Mouse (Mus musculus) mesoderm, embryonic 11.5 days (tissue): ENCODE results near the gene Baz1b.
"Not testable (repeated sequence)": the region's sequence is repeated elsewhere in the genome, so short reads cannot be mapped to it uniquely, and the experiment has no call there.

Experiments
- DNase-seq: peaks from one replicate; pipeline ENCODE4 v3.0.0-alpha.2; 2012; ENCODE audit warnings: low read depth, low spot score

Baz1b gene

DNA sequence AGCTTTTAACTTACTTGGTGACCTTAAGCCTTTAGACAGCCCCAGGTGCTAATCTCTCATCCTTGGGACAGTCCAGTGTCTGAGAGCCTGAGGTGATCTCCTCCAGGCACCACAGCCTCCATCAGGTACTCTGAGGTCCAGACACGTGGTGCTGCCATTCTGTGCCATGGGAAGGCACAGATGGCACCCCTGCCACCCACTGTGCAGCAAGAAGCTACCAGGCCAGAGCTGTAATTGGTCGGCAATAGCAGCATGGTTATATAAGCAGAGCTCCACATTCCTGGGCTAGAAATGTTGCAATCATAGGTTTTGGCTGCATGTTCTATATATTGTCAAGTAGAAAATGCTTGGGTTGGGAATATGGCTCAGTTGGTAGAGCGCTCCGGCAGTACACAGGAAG, 8.1 kb upstream of the Baz1b start:
- DNase-seq: no peak

GRCm38 (mm10) chr5:135179616-135180015, 7.4 kb upstream of the Baz1b start:
- DNase-seq: no peak

- DNase-seq: no peak
Measured at GRCm38 (mm10) chr5:135180796-135181195, 6.3 kb upstream of the Baz1b start.

DNA sequence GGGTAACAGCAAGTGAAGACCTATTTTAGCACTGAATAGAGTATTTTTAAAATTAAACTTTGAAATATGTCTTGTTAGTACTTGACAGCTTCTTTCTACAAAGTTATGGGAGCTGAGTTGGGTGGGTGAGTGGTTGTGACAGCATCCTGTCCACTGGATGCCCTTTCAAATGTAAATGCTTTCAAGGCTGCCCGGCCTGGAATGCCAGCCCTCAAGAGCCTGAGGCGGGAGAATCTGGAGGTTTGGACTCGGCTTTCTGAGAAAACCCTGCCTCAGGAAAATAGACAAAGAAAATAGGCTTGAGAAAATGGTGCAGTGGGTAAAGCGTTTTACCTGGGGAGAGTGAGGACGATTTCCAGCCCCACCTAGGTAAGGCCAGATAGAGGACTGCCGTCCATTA, 5.3 kb upstream of the Baz1b start:
- DNase-seq: no peak

DNA sequence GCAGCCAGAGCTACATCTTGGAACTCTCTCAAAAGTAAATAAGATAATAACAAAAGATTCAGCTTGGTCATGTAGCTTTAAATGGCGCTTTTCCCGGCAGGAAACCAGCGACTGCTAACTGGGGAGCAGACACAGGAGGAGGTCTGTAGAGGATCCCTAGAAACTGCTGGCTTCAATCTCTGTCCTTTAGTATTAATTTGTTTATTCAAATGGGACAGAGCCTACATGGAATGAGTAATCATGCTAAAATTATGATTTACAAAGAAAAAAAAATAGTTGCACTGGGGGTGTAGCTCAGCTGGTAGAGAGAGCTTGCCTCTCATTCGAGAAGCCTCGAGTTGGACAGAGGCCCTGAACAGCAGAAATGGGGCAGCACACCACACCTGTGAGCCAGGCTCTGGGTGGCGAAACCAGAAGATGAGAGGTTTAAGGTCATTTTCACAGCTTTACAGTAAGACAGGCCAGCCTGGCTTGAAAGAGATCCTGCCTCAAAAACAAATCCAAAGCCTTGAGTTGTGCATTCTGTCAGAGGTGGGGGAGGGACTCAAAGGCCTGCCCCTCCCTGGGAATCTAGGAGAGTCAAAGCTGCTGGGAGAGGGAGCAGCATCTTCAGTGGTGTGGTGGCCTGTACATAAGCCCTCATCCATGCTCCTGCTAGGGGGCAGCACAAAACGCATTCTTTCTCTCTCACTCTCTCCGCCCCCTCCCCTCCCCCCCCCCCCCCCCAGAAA, 3.8 kb upstream of the Baz1b start:
- no peak for DNase-seq

DNA sequence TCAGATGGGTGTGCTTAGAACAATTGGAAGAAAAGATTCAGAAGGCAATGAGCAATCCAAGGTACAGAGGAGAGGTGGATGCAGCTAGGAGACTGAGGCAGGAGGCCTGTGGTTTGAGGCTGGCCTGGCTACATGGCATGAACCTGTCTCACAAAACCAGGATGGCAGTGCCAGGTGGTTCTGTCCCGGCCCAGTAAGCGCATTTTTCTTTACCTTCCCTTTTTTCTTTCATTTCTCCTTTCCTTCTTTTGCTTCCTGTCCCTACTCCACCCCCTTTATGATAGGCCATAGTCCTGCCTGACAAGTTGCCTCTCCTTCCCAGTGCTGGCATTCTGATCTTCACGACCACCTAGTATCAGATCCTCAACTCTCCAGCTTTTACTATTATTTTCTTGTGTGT, 2.0 kb upstream of the Baz1b start:
- DNase-seq: no peak

GRCm38 (mm10) chr5:135185596-135185995, 1.5 kb upstream of the Baz1b start:
- DNase-seq: no peak

DNA sequence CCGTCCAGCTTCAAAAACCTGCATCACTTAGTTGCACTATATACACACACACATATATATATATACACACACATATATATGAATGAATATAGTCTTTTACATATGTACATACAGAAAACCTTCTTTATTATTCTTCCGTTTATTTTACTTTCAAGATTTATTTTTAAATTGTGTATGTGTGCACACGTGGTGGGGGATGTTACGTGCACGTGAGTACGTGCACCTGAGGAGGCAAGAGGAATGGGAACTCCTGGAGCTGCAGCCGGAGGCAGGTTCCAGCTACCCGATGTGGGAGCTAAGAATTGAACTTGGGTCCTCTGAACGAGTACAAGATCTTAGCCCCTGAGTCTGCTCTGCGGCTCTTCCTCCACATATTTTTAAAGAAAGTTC, 838 bp upstream of the Baz1b start:
- no peak for DNase-seq

DNA sequence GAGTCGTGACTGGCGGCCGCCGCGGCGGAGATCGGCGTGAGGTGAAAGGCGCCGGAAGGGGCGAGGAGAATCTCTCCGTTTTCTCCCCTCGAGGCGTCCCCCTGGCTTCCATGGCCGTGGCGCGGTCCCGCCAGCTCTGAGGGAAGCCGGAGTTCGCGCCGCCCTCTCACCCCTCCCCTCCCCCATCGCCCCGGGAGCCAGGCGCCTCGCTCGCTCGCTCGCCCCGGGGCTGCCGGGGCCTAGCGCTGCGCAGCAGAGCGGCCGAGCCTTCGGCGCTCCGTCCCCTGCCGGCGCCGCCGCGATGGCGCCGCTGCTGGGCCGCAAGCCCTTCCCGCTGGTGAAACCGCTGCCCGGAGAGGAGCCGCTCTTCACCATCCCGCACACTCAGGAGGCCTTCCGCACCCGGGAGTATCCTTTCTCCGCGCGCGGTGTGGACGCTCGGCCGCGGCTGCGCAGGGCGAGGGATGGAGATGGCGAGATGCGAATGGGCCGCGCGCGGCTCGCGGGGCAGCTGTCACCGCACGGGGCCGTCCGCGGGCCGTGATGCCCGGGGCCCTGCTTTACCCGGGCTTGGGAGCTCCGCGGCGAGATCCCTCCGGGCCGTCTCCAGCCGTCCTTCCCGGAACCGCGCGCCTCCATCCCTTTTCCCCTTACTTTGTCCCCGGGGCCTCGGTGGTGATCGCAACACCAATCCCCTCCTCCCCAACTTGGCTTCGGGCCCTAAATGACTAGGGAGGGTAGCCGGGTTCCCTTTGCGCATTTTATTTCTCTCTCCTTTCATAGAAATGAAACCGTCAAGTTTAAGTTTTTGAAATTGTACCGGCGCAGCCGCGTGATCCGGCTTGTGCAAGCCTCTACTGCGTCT, 517 bp downstream of the Baz1b start:
- DNase-seq: peak; percentile 38

DNA sequence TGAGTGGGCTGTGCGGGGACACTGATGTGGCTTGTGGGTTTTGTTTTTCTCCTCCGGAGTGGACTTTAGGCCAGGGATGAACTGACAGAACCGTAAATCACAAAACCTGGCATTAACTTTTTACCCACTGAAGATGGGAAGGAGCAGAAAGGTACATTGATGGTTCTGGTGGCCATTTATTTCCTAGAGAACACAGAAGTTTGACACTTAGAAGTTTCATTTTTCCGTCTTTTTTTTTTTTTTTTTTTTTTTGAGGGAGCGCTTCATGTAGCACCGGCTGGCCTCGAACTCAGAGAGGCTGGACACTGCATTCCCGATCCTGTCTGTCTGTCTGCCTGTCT, 1.1 kb downstream of the Baz1b start:
- DNase-seq: no peak

DNA sequence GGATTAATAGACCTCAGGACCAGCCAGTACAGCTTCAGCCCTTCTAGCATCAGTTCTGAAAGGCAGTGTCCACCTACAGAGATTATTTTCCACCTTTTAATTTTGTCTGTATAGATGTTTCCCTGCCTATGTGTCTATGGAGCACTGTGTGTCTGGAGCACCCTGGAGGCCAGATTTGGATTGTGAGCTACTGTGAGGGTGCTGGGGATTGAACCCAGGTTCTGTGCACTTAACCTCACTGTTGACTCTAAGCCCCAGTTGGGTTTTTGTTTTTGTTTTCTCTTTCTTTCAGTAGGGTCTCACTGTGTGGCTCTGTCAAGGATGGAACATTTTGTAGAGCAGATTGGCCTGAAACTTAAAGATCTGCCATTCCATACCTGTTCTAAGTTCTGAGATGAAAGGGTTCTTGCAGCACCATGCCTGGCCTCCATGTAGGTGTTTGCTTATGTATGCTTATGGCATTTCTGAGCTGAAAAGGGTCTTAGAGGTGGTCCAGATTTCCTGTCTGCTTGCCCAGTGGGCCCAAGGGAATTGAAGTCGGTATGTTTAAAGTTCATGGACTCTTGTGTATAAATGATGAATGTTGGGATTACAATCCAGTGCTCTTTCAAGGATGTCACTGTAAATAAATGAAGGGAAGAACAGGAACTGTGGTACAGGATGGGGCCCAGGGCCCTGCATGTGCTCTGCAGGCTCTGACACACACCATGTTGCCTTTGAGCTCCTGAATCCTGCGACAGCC, 2.4 kb downstream of the Baz1b start:
- DNase-seq: no peak

- DNase-seq: peak; percentile 81
Measured at GRCm38 (mm10) chr5:135191620-135192019, 4.6 kb downstream of the Baz1b start.

- DNase-seq: no peak
Measured at GRCm38 (mm10) chr5:135192431-135192830, 5.4 kb downstream of the Baz1b start.

- DNase-seq: no peak
Measured at GRCm38 (mm10) chr5:135196367-135196766, 9.3 kb downstream of the Baz1b start.

- DNase-seq: no peak
Measured at GRCm38 (mm10) chr5:135202763-135203162, 15.7 kb downstream of the Baz1b start.

GRCm38 (mm10) chr5:135208197-135208596, 21.1 kb downstream of the Baz1b start:
- peak; percentile 10 for DNase-seq

- DNase-seq: no peak
Measured at GRCm38 (mm10) chr5:135216871-135217270, 29.8 kb downstream of the Baz1b start.

DNA sequence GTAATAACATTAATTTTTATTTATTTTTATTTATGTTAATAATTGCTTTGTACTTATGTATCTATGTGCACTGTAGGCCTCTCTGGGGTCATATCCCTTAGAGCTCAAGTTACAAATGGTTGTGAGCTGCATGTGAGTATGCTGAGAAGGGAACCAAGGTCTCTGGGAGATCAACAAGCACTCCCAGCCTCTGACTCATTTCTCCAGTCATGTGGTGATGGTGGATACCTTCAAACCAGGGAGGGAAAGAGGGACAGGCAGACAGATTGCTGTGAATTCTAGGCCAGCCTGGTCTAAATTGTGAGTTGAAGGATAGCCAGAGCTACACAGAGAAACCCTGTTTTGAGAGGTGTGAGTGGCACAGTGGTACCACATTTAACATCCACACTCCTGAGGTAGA, 33.9 kb downstream of the Baz1b start:
- DNase-seq: no peak

GRCm38 (mm10) chr5:135222066-135222465, 35.0 kb downstream of the Baz1b start:
- no peak for DNase-seq

DNA sequence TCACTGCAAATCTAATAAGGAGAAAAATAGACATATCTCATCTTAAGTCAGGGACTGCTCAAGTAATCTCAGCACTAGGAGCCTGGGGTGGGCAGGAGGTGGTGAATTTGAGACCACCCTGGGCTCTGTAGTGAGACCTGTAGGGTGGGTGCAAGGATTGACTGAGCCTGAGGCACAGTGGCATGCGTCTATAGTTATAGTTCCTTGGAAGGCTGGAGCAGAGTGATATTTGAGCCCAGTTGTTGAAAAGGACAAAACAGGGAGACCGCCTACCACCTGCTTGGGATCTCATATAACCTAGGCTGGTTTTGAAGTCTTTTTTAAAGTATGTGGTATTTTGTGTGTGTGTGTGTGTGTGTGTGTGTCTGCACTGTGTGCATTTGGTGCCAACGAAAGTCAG, 37.1 kb downstream of the Baz1b start:
- no peak for DNase-seq

DNA sequence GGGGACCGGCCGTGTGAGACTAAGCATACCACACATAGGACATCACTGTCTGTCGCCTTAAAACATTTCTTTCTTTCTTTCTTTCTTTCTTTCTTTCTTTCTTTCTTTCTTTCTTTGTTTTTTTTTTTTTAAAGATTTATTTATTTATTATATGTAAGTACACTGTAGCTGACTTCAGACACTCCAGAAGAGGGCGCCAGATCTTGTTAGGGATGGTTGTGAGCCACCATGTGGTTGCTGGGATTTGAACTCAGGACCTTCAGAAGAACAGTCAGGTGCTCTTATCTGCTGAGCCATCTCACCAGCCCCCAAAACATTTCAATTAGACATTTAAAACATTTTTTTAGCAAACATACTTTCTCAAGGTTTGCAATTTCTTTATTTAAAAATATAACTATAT, 38.8 kb downstream of the Baz1b start:
- DNase-seq: not testable (repeated sequence)

- DNase-seq: no peak
Measured at GRCm38 (mm10) chr5:135230186-135230585, 43.1 kb downstream of the Baz1b start.
